Mouse (Mus musculus): ENCODE measurements around the gene Heatr6.

Heatr6 gene

GRCm38 (mm10) chr11:83799871-83800430 lies 46.5 kb downstream of the Heatr6 start:
- no peak for DNase-seq (ENCODE audit: low read depth)

DNA sequence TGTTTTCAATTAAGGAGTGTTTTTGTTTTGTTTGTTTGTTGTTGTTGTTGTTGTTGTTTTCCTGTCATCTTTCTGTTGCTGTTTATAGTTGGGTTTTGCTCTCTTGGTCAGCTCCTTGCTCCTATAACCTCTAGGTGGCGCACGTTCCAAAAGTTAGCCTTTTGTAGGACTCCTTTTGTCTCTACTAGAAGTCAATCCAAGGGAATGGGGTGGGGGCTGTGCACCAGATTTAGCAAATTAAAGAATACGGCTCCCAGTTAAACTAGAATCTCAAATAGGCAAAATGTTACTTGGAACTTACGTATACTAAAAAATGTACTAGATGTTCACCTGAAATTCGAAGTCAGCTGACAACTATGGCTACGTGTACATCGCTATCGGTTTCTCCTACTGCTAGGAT lies 48.7 kb downstream of the Heatr6 start:
- peak; percentile 70 for DNase-seq (ENCODE audit: low read depth)

- DNase-seq (ENCODE audit: low read depth) = no peak
Observed at GRCm38 (mm10) chr11:83802581-83802980, 49.1 kb downstream of the Heatr6 start.

DNA sequence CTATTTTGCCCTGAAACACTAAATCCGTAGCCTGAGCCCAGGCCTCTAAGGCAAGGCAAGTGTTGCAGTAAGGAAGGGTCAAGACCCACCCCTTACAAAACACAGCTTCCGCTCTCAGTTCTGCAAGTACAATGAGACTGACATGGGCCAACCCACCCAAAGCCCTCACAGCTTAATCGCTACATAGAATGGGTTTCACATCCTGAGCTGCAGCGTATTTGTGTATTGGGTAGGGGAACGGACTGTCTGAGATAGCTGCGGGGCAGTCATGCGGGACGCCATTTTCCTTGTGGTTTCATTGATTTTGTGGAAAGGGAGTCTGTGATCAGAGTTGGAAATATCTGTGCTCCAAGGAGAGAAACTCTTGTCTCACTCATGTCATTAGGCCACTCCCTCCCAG lies 56.9 kb downstream of the Heatr6 start:
- DNase-seq (ENCODE audit: low read depth) = no peak

DNA sequence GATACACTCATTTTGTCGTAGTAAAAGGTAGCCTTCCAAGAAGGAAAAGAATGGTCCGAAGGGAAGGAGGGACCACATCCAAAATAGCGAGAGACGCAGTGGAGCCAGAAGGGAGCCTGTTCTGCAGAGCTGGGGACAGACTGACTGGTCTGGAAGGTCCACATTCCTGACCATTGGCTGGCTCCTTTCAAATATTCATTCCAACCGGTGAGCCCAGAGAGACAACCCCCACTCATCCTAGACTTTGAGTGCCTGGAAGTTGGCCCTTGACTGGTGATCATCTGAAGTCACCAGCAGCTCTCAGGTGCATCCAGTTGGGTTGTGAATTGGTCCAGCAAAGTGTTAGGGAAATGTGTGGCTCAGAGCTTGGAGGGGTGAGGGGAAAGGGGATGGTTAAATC lies 61.7 kb downstream of the Heatr6 start:
- DNase-seq (ENCODE audit: low read depth) = no peak

DNA sequence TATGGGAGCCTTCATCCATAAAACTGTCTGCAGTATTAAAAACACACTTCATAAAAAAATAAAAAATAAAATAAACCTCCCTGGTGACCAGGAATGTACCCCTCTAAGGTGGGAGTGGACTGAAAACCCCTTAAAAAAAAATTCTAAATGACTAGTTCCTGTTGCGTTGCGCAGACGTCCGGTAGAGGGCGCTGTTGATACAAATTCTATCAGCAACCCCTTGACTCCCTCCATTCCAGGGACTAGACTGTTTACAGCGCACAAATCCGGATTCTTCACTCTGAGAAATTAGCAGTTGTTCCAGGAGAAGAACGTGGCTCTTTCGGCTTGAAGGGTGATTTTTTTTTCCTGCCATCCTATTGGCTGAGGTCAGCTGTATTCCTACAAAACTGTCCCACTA lies 62.1 kb downstream of the Heatr6 start:
- peak; percentile 69 for DNase-seq (ENCODE audit: low read depth)

DNA sequence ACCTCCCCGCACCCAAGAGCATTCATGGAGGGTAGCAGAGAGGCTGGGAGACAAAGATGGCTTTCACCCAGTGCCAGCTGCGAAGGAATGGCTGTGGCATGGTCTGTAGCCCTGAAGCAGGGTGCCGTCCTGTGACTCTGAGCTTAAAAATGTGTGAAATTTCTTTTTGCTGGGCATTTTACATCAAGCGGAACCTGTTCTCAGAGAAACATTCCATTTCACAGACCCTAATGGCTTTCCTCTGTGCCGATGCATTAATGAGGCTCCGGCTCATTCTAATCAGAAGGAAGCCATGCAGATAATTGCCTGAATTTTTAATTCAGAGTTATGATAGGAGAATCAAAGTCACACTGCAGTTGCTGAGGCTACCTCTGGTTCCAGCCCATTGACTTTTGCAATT lies 63.6 kb downstream of the Heatr6 start:
- DNase-seq (ENCODE audit: low read depth) = no peak

GRCm38 (mm10) chr11:83817994-83818393 lies 64.5 kb downstream of the Heatr6 start:
- no peak for DNase-seq (ENCODE audit: low read depth)

DNA sequence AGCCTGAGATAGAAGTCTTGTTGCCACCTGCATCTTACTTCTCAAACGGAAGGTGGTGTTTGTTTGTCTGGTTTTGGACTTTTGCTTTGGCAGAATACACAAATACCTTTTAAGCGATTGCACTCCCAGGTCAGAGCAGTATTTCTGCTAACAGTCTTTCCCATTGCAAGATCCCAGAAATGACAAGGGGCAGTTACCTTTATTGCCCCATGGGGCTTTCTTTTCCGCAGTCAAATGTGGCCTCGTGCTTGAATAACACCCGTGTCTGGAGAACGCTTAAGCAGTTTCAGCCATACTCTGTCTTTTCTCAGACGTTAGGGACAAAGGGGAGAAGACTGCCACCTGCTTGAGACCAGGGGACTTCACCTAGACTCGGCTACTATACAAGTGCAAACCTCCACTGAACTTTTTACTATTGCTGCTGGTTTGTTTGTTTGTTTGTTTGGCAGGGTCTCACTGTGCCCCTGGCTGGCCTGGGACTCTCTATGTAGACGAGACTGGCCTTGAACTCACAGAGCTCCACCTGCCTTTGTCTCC lies 65.2 kb downstream of the Heatr6 start:
- no peak for DNase-seq (ENCODE audit: low read depth)

DNA sequence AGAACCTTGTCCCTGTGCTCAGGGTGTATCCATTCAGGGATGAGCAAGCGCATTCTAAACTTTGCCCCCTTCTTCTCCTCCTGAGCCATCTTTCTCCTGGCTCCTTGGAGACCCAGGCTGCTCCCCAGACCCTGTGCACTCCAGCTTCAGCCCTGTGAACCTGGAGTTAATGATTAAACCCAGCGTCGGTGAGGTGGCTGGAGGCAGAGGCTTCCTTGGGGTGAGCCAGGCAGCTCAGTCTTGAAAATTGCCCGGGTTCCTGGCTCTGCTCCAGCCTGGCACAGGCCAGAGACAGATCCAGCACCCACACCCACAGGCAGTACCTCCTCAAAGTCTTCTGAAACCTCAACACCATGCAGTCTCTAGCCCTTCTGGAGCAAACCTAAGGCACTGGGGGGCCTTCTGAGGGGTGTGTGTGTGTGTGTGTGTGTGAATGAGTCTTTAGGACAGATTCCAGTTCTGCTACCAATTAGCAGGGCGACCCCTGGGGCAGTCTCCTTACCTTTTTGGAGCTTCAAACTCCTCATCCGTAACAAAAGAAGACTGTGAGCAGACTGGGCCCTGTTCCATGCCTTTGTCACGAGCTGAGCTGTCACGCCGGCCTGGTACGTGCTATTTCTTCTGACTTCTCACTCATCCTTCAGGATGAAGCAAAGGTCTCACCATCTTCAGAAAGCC lies 66.4 kb downstream of the Heatr6 start:
- no peak for DNase-seq (ENCODE audit: low read depth)

- DNase-seq (ENCODE audit: low read depth) = no peak
Observed at GRCm38 (mm10) chr11:83826142-83826541, 72.6 kb downstream of the Heatr6 start.

DNA sequence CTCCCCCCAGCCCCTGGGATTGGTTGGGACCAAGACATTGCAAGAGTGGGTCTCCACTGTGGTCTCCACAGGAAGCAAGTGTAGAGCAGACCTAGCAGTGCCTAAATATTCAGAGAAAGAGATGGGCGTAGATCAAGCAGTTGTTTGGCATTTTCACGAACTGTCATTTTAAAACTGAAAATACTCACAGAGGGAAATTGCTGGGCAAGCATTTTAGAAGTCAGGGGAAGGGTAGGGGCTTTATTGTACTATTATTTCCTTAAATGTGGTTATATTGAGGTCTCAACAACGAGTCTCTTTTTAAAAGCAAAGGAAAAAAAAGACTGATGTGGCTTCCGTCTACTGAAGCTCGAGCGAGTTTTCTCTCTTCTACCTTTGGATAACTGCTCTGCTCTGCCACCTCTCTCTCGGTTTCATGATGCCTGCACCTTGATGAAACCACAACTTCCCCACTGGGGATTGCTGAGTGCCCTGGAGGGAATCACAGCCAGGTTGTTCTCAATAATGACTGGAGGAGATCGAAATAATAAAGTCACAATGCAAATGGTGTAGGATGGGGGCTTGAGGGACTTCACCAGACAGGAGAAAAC lies 75.2 kb downstream of the Heatr6 start:
- no peak for DNase-seq (ENCODE audit: low read depth)

GRCm38 (mm10) chr11:83832389-83832788 lies 78.9 kb downstream of the Heatr6 start:
- peak; percentile 54 for DNase-seq (ENCODE audit: low read depth)

Data from 416B (cell line).